Mouse (Mus musculus): Measurements from ENCODE around the gene Zfp867.

GRCm38 (mm10) chr11:59456891-59457290 is 15.4 kb downstream of the Zfp867 start:
- TF ChIP-seq CTCF (IDR thresholded peaks at IDR 0.05) (no peak), EP300 (IDR thresholded peaks at IDR 0.05) (no peak)

Measured in lung, postnatal 0 days (tissue).